Mouse (Mus musculus) embryonic facial prominence, embryonic 12.5 days (tissue): ENCODE measurements around the gene Tex46. TPM values are rescaled to one million over a fixed set of nuclear protein-coding genes. Genes with fewer than 3 reads are reported as not detected.

Source experiments
- ATAC-seq: fragments of 200-750 bp; cut with Nextera tagmentation; 2 replicates; pipeline ENCODE4 v1.8.0; 2017; ENCODE audit not compliant: insufficient number of reproducible peaks, insufficient read depth, low FRiP score, low TSS enrichment
- H3K27ac ChIP-seq: fragments of 300-500 bp; sonication (generic); 2 replicates; pipeline ENCODE4 v1.5.1; 2016; ENCODE audit warnings: mild to moderate bottlenecking
- H3K27me3 ChIP-seq: fragments of 300-500 bp; sonication (generic); 2 replicates; pipeline ENCODE4 v1.6.1; 2016; ENCODE audit warnings: mild to moderate bottlenecking, moderate library complexity
- H3K36me3 ChIP-seq: fragments of 300-500 bp; sonication (generic); 2 replicates; pipeline ENCODE4 v1.6.1; 2016; ENCODE audit warnings: mild to moderate bottlenecking
- H3K4me1 ChIP-seq: fragments of 300-500 bp; sonication (generic); 2 replicates; pipeline ENCODE4 v1.6.1; 2016
- H3K4me2 ChIP-seq: fragments of 300-500 bp; sonication (generic); replicated peaks from 2 replicates; pipeline ENCODE4 v1.6.1; 2016; ENCODE audit warnings: mild to moderate bottlenecking, moderate library complexity
- H3K4me3 ChIP-seq: fragments of 300-500 bp; sonication (generic); 2 replicates; pipeline ENCODE4 v1.5.1; 2016; ENCODE audit warnings: mild to moderate bottlenecking
- H3K9ac ChIP-seq: fragments of 300-500 bp; sonication (generic); 2 replicates; pipeline ENCODE4 v1.6.1; 2016; ENCODE audit warnings: mild to moderate bottlenecking, moderate library complexity
- H3K9me3 ChIP-seq: fragments of 300-500 bp; sonication (generic); 2 replicates; pipeline ENCODE4 v1.6.1; 2016; ENCODE audit warnings: mild to moderate bottlenecking, moderate library complexity
- WGBS: fragments of 180-500 bp; shearing (Covaris S2); methylation state at CpG from one replicate; pipeline ENCODE4 v1.1.7; 2016; 5-methylcytosine and 5-hydroxymethylcytosine counted together
- polyA plus RNA-seq: library from polyadenylated mRNA; unstranded; fragments of >200 nt; fragmentation: Nextera tagmentation; extraction: Ambion mirVana; gene quantifications from 2 replicates; pipeline ENCODE4 v1.2.1, GENCODE M21; 2016

Tex46 gene
- polyA plus RNA-seq, 1 experiment from 2014 or later: not detected

GRCm38 (mm10) chr4:136600536-136600935 is 9.7 kb upstream of the Tex46 start:
- Histone ChIP-seq H3K9ac (0 out of 2 replicates have a peak overlapping the region, but pooled peaks have one; percentile 100), H3K27ac (no peak overlapping the region), H3K9me3 (no peaks in the 10 kb centered on the region), H3K27me3 (no peaks in the 10 kb centered on the region), H3K4me2 (peak overlapping the region; percentile 68), H3K4me1 (peaks cover 15% of the 10 kb centered on the region), H3K36me3 (no peaks in the 10 kb centered on the region), H3K4me3 (peak overlapping the region; percentile 98)
- ATAC-seq: no peak
- WGBS: 83% methylated on average over 2 of the region's 2 CpGs

- no peaks in the 10 kb centered on the region for H3K27me3 ChIP-seq
- peak overlapping the region; percentile 68 for H3K4me2 ChIP-seq
- no peak for ATAC-seq
- H3K27ac ChIP-seq: peak overlapping the region; percentile 95
- H3K4me3 ChIP-seq: peak overlapping the region; percentile 98
- H3K9me3 ChIP-seq: no peaks in the 10 kb centered on the region
- peak overlapping the region; percentile 100 for H3K9ac ChIP-seq
- 2% methylated on average over 13 of the region's 13 CpGs for WGBS
- peaks cover 15% of the 10 kb centered on the region for H3K4me1 ChIP-seq
- no peaks in the 10 kb centered on the region for H3K36me3 ChIP-seq
These were observed 8.8 kb upstream of the Tex46 start for GRCm38 (mm10) chr4:136601476-136601875.

- Histone ChIP-seq H3K27ac (peak overlapping the region; percentile 95), H3K9me3 (no peaks in the 10 kb centered on the region), H3K9ac (peak overlapping the region; percentile 100), H3K4me2 (peak overlapping the region; percentile 68), H3K4me3 (peak overlapping the region; percentile 98), H3K27me3 (no peaks in the 10 kb centered on the region), H3K36me3 (no peaks in the 10 kb centered on the region), H3K4me1 (peaks cover 15% of the 10 kb centered on the region)
- peak; percentile 75; the same call in 1 of the 2 replicates for ATAC-seq
- under 1% methylated on average over 58 of the region's 68 CpGs for WGBS
These were observed 8.2 kb upstream of the Tex46 start for GRCm38 (mm10) chr4:136602018-136602554.

DNA sequence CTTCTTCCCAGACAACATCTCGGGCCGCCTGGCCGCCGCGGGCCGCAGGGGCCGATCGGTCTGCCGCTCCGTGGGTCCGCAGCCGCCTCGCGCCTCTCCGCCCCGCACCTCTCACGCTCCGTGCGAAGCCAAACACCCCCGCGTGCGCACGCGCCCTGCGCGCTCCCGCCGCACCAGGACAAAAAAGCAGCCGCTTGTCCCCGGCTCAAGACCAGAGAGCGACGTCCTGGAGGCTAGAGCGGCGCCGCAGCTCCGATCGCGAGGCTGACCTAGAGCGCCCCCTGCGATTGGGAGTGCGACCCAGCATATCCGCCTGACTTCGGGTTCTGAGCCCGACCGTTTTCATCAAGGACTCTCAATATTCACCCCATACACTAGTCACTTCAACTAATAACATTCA is 7.7 kb upstream of the Tex46 start, which contains the start of gene Kdm1a:
Kdm1a (minus strand) TSS at position 156 of the 400 bp plus-strand sequence.
- Histone ChIP-seq H3K9me3 (no peaks in the 10 kb centered on the region), H3K27me3 (no peaks in the 10 kb centered on the region), H3K36me3 (no peaks in the 10 kb centered on the region), H3K4me2 (peak within 1 kb of the TSS; percentile 68), H3K9ac (peak within 1 kb of the TSS; percentile 100), H3K27ac (peak within 1 kb of the TSS; percentile 95), H3K4me3 (peak within 1 kb of the TSS; percentile 98), H3K4me1 (peaks cover 15% of the 10 kb centered on the region)
- ATAC-seq: peak; percentile 76
- 1% methylated on average over 44 of the region's 45 CpGs for WGBS

DNA sequence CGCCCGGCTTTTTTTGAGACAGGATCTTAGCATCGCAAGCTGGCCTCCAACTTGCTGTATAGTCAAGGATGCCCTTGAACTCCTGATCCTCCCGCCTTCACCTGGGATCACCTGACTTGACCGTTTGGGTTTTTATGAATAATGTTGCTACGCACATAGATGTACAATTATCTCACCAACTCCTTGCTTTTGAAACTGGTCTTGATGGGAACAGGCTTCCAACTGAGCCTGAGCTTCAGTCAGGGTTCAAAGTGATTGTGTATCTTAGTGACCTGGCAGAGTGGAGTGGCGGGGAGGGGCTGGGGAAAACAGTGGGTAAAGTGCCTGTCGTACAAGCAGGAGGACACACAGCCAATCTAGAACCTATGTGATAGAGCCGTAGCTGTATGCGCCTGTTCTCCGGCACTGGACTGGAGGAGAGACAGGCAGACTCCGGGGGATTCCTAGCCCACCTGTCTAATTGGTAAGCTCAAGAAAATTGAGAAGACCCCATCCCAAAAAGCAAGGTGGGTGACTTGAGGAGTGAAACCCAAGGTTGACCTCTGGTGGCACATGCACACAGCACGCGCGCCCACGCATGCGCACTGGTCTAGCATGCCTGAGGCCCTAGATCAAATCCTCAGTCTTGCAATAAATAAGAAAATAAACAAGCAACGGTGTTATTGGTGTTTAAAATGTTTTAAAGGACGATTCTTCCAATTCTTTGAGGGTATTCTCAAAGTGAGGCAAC is 4.3 kb upstream of the Tex46 start:
- H3K4me2 ChIP-seq: no peak overlapping the region
- no peak overlapping the region for H3K9ac ChIP-seq
- H3K36me3 ChIP-seq: no peaks in the 10 kb centered on the region
- ATAC-seq: no peak
- no peak overlapping the region for H3K4me3 ChIP-seq
- H3K9me3 ChIP-seq: no peaks in the 10 kb centered on the region
- H3K4me1 ChIP-seq: peaks cover 5% of the 10 kb centered on the region
- WGBS: 92% methylated on average over 19 of the region's 19 CpGs
- no peak overlapping the region for H3K27ac ChIP-seq
- no peaks in the 10 kb centered on the region for H3K27me3 ChIP-seq

DNA sequence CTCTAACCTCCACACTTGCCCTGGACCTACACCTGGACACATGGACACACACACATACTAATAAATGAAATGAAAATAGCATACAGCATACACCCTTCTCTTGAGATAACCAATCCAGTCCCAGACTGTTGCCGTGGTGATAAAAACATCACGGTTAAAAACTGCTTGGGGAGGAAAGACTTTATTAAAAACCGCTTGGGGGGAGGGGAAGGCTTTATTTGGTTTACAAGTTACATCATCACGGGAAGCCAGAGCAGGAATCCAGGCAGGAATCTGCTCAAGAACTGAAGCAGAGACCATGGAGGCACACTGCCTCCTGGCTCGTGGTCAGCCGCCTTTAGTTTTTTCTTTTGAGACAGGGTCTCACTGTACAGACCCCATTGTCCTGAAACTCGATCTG is 3.4 kb downstream of the Tex46 start:
- no peak overlapping the region for H3K27ac ChIP-seq
- H3K4me1 ChIP-seq: no peaks in the 10 kb centered on the region
- H3K9ac ChIP-seq: no peak overlapping the region
- no peak overlapping the region for H3K4me2 ChIP-seq
- no peaks in the 10 kb centered on the region for H3K27me3 ChIP-seq
- no peaks in the 10 kb centered on the region for H3K9me3 ChIP-seq
- no peak overlapping the region for H3K4me3 ChIP-seq
- WGBS: 52% methylated on average over 7 of the region's 7 CpGs
- no peaks in the 10 kb centered on the region for H3K36me3 ChIP-seq
- no peak for ATAC-seq

DNA sequence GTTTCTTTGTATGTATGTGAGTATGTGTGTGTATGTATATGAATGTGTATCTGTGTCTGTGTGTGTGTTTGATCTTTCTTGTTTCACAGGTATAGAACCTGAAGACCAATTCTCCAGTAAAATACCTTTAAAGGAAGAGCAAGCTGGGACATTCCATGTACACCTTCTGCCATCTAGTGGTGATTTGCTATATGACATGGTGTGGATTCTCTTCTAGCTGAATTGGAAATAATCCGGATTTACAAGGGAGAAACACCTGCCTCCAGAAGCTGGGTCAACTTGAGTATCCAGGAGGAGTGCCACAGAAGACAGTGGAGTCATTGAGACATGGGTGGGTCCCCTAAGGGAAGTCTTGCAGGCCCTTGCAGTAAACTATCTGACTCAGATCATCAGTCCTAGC is 11.1 kb downstream of the Tex46 start:
- no peaks in the 10 kb centered on the region for H3K36me3 ChIP-seq
- H3K4me2 ChIP-seq: no peak overlapping the region
- no peak overlapping the region for H3K27ac ChIP-seq
- no peaks in the 10 kb centered on the region for H3K9me3 ChIP-seq
- no peak for ATAC-seq
- no peaks in the 10 kb centered on the region for H3K4me1 ChIP-seq
- 0 out of 2 replicates have a peak, but pooled peaks cover 7% of the 10 kb centered on the region for H3K27me3 ChIP-seq
- WGBS: 0% methylated on average over 1 of the region's 1 CpGs
- no peak overlapping the region for H3K4me3 ChIP-seq
- H3K9ac ChIP-seq: no peak overlapping the region

GRCm38 (mm10) chr4:136621956-136622355 is 11.7 kb downstream of the Tex46 start:
- no peaks in the 10 kb centered on the region for H3K36me3 ChIP-seq
- peaks cover 7% of the 10 kb centered on the region; the same call in 1 of the 2 replicates for H3K27me3 ChIP-seq
- 54% methylated on average over 5 of the region's 5 CpGs for WGBS
- H3K4me1 ChIP-seq: no peaks in the 10 kb centered on the region
- H3K9ac ChIP-seq: no peak overlapping the region
- H3K4me3 ChIP-seq: no peak overlapping the region
- ATAC-seq: no peak
- H3K4me2 ChIP-seq: no peak overlapping the region
- H3K27ac ChIP-seq: no peak overlapping the region
- H3K9me3 ChIP-seq: no peaks in the 10 kb centered on the region

- H3K4me2 ChIP-seq: no peak within 1 kb of the TSS
- H3K9ac ChIP-seq: no peak within 1 kb of the TSS
- H3K4me1 ChIP-seq: no peaks in the 10 kb centered on the region
- H3K9me3 ChIP-seq: no peaks in the 10 kb centered on the region
- no peak for ATAC-seq
- H3K4me3 ChIP-seq: no peak within 1 kb of the TSS
- H3K27ac ChIP-seq: no peak within 1 kb of the TSS
- no peaks in the 10 kb centered on the region for H3K36me3 ChIP-seq
- WGBS: 40% methylated on average over 6 of the region's 6 CpGs
- peaks cover 7% of the 10 kb centered on the region; the same call in 1 of the 2 replicates for H3K27me3 ChIP-seq
These were observed 12.2 kb downstream of the Tex46 start, which contains the start of gene Lactbl1 for GRCm38 (mm10) chr4:136622388-136622787. Gene Lactbl1 (plus strand): TSS chr4:136622621.

DNA sequence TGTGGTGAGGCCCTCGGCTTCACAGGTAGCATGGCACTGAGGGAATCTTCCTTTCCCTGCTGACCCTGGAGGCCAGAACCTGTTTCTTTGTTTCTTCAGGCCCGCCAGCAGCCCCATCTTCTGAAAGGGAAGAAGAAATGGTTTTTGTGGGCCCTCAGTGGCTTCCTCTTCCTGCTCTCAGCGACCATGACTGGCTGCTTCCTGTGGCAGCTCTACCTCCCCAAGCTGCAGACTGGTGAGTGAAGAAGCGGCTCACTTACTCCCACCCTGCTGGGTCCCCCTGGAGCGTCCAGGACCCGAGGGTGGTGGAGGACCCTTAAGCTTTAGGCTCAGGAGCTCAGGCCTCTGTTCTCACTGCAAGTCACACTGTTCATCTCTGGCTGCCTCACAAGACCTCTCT is 16.4 kb downstream of the Tex46 start:
- 70% methylated on average over 6 of the region's 6 CpGs for WGBS
- Histone ChIP-seq H3K9ac (no peak overlapping the region), H3K9me3 (no peaks in the 10 kb centered on the region), H3K4me1 (no peaks in the 10 kb centered on the region), H3K27ac (no peak overlapping the region), H3K4me2 (no peak overlapping the region), H3K4me3 (no peak overlapping the region), H3K36me3 (no peaks in the 10 kb centered on the region), H3K27me3 (peaks cover 7% of the 10 kb centered on the region; the same call in 1 of the 2 replicates)
- no peak for ATAC-seq

DNA sequence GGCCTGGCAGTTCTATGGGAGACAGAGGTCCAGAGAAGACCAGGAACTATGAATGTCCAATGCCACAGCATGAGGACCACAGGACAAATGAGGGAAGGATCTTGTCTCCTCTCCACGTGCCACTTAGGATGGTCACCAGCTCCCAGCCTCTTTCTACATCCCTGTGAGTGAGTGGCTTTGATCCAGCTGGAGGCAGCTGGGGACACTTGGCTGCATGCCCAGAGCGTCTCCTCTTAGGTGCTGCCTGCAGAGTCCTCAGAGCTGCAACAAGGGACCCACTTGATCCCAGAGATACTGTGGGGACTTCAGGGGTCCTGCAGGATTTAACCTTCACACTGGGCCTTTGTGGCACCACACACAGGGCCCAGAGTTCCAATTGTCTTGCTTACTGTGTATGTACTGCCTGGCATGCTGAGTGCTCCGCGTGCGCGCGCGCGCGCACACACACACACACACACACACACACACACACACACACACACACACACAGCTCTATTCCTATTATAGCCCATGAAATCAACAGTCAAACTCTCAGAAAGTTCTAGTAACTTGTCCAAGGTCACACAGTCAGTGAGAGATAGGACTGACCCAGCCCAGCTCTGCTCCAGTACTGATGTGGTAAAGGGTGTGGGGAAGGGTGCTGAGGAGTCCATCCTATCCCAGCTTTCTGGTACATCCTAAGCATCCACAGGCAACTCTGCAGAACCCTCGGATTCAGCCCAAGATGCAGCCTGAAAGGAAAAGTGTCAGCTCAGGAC is 21.2 kb downstream of the Tex46 start:
- ATAC-seq: no peak
- H3K9ac ChIP-seq: no peak overlapping the region
- no peaks in the 10 kb centered on the region for H3K36me3 ChIP-seq
- H3K4me2 ChIP-seq: no peak overlapping the region
- no peaks in the 10 kb centered on the region for H3K4me1 ChIP-seq
- H3K9me3 ChIP-seq: no peaks in the 10 kb centered on the region
- WGBS: 90% methylated on average over 11 of the region's 11 CpGs
- no peak overlapping the region for H3K27ac ChIP-seq
- H3K27me3 ChIP-seq: peaks cover 12% of the 10 kb centered on the region
- H3K4me3 ChIP-seq: no peak overlapping the region
